Mouse (Mus musculus): ENCODE data around the gene Nos1ap.

The Nos1ap gene

DNA sequence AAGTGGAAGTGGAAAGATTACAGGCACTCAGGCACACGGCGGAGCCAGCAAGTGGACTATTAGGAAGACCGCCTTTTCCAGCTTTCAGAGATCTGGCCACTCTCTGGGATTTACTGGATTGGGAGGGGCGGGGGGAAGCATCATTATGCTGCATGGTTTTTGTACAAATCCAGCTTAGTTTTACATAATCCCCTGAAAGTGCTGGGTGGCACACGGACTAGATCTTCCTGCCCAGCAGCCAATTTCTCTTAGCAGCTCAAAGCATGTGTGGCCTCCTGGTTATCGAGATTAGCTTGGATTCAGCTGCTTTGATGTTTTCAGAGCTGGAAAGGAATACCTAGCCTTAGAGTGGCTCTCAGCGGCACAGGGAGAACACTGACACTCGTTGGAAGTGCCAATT, 246.6 kb downstream of the Nos1ap start:
- DNase-seq, result no peak

DNA sequence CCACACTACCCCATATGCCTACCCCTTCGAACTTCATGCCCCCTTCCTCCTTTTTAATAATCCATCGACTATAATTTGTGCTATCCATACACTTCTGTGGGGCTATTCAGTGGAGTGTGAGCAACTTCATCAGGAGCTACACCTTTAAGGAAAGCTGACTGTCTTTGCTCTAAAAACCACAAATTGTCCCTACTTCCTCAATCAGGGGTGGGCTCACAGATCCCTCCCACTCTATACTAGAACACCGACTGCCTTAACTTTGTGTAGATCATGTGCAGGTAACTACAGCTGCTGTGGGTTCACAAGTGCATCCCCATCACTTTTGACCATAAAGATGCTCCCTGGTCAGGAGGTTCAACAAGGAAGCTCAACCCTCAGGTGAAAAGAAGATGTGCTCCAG, 249.7 kb downstream of the Nos1ap start:
- DNase-seq, result no peak

DNA sequence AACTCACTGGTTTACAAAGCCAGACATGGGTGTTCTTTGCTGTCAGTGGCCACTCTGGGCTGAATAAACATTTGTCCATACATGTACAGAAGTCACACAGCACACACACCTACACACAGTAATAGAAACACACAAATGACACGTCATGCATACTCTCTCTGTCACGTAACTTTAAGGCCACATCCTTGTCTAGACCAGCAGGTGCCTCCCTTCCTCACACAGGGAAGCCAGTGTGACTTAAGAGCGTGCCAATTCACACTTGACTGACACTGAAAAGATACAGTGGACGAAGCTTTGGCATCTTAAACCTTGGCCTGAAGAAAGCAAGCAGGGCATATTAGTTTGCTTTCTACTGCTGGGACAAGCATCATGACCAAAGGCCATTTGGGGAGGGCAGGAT, 256.9 kb downstream of the Nos1ap start:
- DNase-seq, result no peak

DNA sequence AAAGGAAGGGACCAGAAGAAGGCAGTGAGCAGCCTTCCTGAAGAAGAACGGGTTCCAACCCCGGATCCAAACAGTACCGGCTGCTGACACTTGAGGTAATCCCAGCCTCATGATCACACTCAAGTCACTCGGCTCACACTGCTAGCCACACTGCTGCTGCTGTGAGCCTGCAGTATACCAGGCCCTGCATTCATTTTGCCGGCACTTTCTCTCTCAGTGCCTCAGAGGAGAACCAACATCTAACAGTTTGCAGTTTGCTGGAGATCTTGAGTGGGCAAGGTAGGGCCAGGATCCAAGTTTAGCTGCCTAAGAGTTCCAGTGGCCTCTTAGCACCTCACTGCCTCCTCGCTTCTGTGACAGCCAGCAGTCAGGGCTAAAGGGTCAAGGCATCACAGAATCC, 257.7 kb downstream of the Nos1ap start:
- DNase-seq, result no peak

DNA sequence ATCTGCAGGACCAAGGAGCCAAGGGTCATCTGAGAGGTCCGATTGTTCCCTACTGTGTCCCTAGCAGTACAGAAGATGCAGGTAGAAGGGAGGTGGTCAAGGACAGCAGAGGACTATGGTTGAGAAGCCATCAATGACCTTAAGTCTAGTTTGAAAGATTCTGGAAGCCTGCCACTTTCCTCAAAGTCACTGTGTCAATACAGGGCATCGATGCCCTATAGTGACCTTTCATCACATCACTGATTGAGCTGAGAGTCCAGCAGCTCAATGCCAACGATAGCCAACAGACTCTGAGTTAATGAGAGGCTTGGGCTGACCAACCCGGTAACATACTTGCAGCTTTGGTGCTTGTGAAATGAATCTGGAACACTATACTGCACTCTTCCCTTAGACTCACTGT, 264.4 kb downstream of the Nos1ap start:
- no peak for DNase-seq

DNA sequence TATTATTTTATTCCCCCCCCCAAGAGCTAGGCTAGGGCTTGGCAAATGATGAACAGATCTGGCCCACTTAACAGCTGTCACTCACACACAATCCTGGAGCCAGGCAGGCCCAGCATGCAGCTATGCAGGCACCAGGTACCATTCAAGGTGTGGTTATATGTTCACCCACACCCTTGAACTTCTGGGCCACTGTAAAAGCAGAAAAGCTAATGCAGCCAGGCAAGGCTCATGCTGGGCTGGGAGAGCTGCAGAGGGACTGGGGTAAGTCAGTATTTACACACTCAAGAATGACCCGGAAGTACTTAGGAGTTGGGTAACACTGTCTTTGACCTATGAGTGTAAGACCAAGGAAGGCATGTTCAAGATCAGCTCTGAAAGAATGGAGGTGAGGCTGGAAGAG, 265.3 kb downstream of the Nos1ap start:
- no peak for DNase-seq

DNA sequence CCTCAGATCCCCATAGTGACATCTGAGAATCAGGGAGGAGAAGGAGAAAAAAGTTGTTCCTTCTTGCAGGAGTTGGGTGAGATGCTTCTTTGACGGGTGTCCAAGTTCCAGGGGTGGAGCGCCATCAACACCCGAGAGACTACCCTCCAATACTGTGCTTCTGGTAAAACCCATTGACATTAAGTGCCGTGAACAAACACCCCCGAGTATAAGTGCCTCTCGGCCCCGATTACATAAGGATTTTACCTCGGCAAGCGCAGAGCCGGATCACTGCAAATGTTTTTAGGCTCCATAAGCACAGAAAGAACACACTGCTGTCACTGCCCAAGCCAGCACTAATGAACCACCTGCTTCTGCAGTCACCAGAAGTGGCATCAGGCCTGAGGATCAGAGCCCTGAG, 266.7 kb downstream of the Nos1ap start:
- DNase-seq, result no peak

DNA sequence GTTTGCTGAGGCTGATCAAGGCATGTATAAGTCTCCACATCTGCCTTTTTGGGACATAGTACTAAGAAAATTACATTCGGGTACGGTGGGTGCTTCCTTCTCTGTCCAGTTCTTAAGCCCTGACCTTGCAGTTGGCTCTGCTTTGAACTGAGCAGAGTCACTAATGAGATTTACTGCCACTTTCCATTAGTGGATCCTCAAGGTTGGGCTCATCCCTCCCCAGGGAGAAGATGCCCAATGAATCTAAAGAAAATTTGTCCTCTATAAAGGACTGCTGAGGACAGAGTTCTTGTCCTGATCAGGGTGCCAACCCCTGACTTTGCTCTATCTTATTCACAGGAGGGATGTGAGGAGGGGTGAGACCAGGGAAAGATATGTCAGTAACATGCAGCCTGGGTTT, 267.6 kb downstream of the Nos1ap start:
- DNase-seq, result no peak

DNA sequence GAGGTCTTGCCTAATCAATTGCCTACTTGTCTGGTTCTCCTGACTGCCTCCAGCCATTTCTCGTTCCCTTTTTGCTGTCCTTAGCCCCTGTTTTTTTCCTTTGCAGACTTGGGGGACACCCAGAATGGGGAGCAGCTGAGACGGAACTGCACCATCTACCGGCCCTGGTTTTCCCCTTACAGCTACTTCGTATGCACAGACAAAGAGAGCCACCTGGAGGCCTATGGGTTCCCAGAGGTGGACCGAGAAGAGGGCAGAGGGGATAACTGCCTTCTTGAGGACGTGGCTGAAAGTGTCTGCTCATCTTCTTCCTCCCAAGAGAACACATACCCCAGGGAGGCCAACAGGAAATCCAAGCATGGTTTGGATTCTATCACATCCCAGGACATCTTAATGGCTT, 278.2 kb downstream of the Nos1ap start:
- DNase-seq, result no peak

DNA sequence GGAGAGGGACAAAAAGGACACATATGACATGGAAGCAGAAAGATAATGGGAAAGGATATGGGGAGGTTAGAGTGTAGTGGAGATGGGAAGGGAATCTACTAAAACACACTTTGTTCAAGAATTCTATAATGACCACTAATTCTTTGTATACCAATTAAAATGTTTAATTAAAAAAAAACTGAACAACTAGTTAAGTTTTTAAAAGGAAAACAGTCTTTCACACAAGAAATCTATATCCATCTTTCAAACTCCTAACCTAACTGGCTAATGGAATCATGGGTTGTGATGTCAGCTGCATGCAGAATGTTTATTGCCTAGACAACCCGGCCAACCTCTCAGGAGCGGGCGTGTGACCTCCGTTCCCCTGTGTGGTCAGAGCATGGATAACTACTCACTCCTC, 281.2 kb downstream of the Nos1ap start, which contains the start of gene Spata46:
Gene Spata46 (plus strand): TSS at position 301 of the 400 bp plus-strand sequence.
- DNase-seq, result no peak

DNA sequence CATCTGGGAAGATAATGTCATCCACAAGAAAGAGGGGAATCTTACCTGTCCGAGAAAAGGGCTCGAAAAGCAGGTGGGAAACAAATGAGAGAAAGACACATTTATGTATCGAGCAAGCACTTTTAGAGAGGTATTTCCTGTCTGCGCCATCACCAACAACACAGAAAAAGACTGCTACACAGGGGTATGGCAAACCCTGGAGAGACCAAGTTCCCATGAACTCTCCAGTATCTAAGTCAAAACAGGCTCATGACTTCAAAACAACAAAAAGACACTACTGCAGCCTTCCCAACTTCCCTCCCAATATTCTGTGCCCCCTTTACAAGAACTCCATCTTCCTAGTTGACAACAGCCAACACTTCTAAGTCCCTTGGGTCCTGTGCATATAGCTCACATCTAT, 283.4 kb downstream of the Nos1ap start, which contains the start of gene Gm7694:
Gene Gm7694 (minus strand): TSS at position 101 of the 400 bp plus-strand sequence.
- DNase-seq, result no peak

DNA sequence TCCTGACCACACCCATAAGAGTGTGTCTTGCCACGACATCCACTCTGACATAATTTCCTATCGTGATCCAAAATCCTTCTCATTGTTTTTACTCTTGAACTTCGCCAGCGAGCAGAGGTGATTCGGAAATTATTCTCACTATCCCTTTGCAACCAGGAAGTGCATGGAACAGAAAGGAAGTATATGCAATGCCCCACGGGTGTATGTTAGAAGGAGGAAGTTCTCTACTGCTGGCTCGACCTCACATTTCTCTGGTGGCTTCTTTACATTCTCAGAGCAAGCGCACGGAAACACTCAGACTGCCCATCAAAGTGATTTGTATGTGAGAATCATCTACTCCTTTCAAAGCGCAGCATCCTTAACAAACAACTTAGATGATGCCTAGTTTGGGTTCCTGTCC, 284.7 kb downstream of the Nos1ap start:
- no peak for DNase-seq

DNA sequence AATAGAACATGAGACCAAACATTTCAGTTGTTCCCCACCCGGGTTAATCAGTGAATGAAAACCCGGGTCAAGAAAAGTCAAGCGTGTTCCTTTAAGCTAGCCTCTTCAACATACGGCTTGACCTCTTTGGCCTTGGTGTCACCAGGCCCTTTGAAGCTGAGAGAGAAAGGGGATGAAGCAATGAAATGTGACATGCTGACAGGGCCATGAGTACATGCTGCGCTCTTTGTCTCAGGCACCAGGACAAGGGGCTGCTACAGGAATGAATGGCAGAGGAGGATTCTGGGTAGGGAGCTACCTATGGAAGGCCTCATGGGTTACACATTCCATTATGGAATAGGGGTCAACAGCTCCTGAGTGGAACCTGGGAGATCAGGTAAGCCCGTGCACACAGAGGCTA, 286.6 kb downstream of the Nos1ap start:
- DNase-seq, result no peak

DNA sequence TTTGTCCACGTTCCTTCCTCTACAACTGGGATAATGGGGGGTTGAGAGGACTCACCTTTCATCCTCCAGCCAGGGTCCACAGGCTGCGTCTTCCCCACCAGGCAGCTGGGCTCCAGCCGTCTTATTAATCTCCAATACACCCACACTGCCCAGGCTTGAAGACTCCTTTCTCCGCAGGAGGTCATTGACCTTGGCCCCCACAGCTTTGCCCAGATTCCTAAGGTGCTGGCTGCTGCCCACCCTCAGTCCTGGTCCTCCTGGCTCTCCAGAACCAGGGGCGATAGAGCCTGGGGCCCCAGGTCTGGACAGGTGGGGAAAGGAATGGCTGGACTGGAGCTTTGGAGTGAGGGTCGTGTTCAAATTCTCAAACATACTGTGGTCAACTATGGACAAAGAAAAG, 287.2 kb downstream of the Nos1ap start:
- no peak for DNase-seq

DNA sequence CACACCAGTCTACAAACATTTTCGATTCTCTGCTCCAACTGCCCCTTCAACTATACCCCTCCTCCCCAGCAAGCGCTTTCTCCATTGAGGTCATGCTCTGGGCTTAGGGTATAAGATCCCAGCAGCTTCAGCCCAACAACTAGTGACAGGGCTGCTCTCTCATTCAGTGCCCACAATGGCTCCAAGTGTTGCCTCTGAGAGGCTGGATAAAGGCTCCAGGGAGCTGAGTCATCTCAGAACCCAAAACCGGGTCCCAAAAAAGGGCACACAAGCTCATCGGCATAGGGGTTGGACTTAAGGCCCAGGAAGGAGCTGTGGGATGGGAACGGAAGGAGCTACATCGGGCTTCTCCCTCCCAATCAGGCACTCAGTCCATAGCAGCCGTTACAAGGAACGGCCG, 288.0 kb downstream of the Nos1ap start:
- DNase-seq, result no peak

DNA sequence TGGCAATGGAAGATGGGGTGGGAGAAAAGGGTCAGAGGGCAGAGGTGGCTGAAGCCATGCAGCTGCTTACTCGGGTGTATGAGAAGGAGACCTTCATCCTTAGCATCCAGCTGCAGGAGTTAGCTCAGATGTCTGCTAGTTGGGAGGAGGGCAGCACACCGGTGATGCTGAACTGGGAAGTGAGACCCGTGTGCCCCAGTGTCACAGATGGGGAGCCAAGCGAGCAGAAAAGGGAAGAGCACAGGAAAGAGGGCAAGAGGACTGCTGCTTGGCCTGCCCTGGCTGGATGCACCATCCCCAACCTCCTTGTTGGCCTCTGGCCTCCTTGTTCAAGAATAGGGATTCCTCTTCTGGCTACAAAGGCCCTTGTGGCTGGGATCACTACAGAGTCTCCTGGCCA, 290.2 kb downstream of the Nos1ap start:
- no peak for DNase-seq

DNA sequence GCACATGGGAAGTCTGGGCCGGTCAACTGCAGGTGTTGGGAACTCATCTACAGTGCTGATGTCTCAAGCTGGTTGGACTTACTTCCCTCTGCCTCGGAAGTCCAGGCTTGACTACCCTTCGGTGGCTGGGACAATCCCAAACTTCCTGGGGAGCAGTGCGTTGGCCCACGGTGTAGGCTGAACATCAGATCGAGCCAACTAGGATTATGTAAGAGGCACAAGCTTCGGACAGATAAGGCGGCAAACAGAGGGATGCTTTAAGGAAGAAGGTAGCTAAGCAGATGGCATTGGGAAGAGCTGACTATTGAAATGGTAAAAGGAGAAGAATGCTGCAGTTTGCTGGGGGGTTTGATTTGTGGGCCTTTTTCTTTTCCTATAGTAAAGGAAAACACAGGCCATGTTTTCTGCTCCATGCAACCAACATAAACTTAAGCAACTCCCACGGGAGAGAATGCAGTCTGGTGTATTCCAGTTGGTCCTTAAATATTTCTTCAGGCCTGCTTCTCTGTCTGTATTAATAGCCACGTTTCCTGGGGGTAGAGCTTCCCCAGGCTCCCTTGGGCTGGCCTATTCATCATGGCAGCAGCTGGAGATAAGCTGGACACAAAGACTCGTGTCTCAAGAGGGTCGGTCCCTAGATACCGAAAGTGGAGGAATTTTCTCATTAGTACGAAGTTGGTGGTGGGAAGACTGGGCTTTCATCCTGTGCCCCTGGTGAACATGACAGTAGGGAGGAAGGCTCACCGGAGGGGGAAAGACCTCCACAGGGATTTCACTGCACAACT, 294.7 kb downstream of the Nos1ap start:
- DNase-seq, result no peak

DNA sequence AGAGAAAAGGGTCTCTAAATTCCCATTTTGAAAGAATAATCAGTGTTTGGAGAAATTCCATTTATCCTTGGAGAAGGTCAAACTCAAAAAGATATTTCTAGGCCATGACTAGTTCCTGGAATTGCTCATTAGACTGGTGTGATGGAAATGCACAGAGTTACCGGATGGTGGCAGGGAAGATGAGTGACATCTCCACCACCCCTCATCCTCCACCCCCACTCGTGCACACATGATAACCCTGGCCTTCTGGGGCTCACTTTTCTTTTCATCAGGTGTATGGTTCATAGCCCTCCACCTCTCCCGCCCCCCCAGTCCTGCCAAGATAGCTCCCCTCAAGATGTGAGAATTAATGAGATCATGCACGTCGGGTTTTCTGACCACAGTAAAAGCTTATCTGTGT, 296.4 kb downstream of the Nos1ap start:
- DNase-seq, result no peak

DNA sequence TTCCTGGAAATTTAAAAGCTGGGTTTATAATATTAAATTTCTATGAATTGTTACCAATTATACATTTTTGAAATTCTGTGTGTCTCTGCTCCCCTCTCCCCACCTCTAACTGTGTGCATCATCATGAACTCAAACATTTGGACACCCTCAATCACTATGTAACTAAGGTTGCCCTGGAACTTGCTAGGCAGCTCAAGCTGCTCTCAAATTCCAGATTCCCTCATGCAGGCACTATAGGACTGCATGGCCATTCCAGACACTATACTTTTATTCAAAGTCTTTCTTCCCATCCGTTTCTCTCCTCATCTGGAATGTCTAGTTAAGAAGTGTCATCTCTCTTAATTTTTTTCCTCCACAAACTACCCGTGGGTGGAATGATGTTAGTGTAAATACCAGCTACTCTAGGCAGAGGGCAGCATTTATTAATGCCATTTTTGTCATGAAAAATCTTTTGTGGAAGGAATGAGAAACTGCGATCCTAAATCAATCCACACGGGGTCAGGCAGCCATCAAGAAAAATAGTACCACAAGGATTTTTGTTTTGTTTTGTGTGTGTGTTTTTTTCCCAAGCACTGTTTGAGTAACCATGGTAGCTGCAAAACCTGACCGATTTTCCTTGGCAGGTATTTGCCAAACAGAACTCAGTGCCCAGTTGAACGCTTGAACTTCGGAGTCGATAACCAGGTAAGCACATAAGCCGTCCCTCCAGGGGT, 297.3 kb downstream of the Nos1ap start:
- no peak for DNase-seq

DNA sequence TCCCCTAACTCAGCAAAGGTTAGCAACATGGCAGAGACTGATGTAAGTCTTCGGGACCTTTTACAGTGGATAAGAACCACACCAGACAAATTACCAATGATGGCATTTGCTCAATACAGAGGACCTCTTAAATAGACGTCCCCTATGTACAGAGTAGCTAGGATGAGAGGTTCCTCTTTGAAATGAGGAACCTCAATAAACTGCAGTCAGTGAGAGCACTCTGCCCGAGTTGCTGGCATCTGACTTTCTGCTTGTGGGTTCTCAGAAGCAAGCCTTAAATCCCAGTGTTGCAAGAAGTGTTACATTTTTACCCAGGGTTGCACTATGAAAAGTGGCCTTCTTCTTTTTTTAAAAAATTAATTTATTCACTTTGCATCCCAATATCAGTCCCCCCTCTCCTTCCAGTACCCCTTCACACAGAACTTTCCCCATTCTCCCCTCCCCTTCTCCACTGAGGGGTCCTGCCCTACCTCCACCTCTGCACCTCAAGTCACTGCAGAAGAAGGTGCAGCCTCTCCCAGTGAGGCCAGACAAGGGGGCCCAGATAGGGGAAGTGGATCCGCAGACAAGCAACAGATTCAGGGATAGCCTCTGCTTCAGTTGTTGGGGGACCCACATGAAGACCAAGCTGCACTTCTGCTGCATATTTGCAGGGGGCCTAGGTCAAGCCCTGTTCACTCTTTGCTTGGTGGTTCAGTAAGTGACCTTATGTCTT, 307.1 kb downstream of the Nos1ap start:
- no peak for DNase-seq

DNA sequence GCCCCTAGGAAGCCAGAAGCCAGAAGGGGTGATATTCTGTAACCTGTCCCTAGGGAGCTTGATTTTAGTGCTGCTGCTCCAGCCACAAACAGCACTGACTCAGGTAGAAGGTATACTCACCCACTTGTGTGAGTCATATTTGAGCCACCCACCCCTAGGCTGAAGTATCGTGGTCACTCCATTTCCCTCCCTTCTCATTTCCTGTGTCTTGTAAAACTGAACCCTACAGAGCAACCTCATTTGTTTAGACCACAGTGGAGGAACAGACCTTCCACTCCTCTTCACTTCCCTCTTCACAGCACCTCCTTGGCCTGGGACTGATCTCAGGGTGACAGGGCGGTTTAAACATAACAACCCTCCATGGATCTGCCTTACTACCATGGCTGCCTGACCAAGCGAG, 312.6 kb downstream of the Nos1ap start, which contains the start of gene Sh2d1b1:
Gene Sh2d1b1 (plus strand): TSS at position 305 of the 400 bp plus-strand sequence.
- no peak for DNase-seq

DNA sequence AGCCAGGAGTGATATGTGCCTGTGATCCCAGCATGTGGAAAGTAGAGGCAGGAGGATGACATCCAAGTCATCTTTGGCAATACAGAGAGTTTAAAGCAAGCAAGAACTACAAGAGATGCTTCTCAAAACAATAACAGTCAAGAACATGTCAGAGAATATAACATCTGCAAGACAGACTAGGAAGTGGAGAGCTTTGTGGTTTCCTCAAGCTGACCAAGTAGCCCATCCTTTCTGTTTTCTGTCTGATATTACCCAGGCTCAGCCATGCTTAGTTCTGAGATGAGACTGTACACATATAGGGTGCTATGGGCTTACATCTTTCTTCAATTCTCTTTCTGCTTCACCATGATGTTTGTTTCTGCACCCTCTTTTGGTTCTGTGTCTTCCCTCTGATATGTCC, 316.4 kb downstream of the Nos1ap start:
- no peak for DNase-seq

DNA sequence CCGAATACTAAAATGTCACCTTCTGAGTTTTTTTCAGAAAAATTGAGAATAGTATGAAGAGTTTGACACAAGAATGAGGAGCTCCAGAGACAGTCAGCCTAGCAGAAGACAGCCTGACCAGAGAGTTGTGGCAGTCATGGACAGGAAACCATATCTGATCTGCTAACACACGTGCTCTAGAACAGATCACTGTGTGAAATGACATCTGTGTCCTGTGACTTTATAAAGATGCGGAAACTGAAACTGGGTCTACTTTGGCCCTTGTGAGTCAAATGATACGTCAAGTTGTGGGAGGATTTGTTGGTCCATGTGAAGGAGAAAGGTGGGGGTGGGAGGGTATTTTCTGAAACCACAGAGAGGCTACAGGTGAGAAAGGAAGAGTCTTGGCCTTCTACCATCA, 319.0 kb downstream of the Nos1ap start:
- no peak for DNase-seq

DNA sequence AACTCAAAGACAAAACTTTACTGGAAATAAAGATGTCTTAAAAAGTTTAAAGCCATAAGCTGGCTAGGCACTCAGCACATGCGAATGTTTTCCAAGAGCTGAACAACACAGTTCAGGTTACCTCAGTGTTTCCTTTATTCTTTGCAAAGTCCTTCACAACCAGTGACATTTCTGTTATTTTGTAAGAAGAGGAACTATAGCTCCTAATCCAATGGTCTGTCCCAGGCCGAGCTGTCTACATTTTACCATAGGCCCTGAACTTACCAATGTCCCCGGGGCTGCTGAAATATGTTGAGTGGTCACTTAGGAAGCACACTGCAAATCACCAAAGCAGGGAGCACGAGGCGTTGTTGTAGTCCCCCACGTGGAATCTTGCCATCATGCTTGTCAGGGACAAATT, 319.4 kb downstream of the Nos1ap start:
- DNase-seq, result no peak

Data from thymus, postnatal 25 days (tissue).